Mouse (Mus musculus) cortical plate, adult 2 months (tissue): ENCODE data around the gene Tiam1.

Experiments
- CTCF ChIP-seq: fragments of 200-500 bp; IDR thresholded peaks from 2 replicates; pipeline ENCODE4 v1.5.1; 2011; ENCODE audit warnings: mild to moderate bottlenecking, control low read depth, low read length; ENCODE audit not compliant: insufficient read depth; ENCODE audit errors: extremely low read depth
- POLR2A ChIP-seq: fragments of 200-500 bp; IDR thresholded peaks from 2 replicates; pipeline ENCODE4 v1.6.1; 2011; ENCODE audit warnings: mild to moderate bottlenecking, low read length, control low read depth; ENCODE audit not compliant: insufficient read depth; ENCODE audit errors: extremely low read depth

- no peak for TF ChIP-seq POLR2A
- TF ChIP-seq CTCF, result no peak
These were observed 14.6 kb downstream of the Tiam1 start for GRCm38 (mm10) chr16:90128817-90129587.
